Mouse (Mus musculus) ES-E14 (cell line): ENCODE data around the gene Grin2a.

Source experiments
- HCFC1 ChIP-seq: IDR thresholded peaks from 2 replicates; pipeline ENCODE4 v1.6.1; 2012; ENCODE audit warnings: low read length, inconsistent platforms, borderline replicate concordance; ENCODE audit not compliant: insufficient read depth
- ZC3H11A ChIP-seq: IDR thresholded peaks from 2 replicates; pipeline ENCODE4 v1.6.1; 2012; ENCODE audit warnings: low read depth, mild to moderate bottlenecking, inconsistent platforms, low read length, borderline replicate concordance
- ZNF384 ChIP-seq: IDR thresholded peaks from 2 replicates; pipeline ENCODE4 v1.6.1; 2012; ENCODE audit warnings: low read depth, low read length, inconsistent platforms

DNA sequence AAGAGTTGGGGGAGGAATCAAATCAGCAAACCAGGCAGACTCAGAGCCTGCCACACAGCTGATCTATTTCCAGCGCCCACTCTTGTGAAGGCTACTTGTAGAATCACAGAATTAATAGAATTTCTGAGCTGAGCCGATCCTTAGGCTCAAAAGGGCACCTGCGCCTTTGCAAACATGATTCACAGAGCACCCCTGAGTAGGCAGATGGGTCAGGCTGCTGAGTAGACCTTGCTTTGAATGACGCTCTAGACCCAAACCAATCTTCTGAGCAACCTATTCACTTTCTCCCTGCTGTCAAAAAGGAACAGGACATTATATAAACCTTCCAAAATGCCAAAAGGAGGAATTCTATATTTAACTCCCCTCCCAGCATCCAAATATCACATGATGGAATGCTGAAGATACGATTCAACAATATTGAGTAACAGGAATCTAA lies 41.9 kb downstream of the Grin2a start:
- no peak for TF ChIP-seq ZNF384
- no peak for TF ChIP-seq ZC3H11A
- no peak for TF ChIP-seq HCFC1
